Mouse (Mus musculus): ENCODE data around the gene Gm48551. TPM values are rescaled to one million over a fixed set of nuclear protein-coding genes. Genes with fewer than 3 reads are reported as not detected.

The Gm48551 gene
- polyA plus RNA-seq, 1 experiment, result 2.1 TPM

- TF ChIP-seq POLR2A (IDR thresholded peaks at IDR 0.05; ENCODE audit: low read depth, low read length) (no peak), CTCF (conservative IDR thresholded peaks at IDR 0.05; ENCODE audit: insufficient read depth, insufficient read length, low read depth, low read length) (no peak)
- H3K4me3 ChIP-seq (ENCODE audit: insufficient read depth, low read depth, low read length), result no peak overlapping the region
- H3K27ac ChIP-seq (ENCODE audit: insufficient read depth, low read depth, low read length), result peak overlapping the region; percentile 97
- WGBS, result 39% methylated on average over 8 of the region's 8 CpGs
- H3K36me3 ChIP-seq (ENCODE audit: control insufficient read depth, insufficient read depth, low read length), result peaks cover 2% of the 10 kb centered on the region; the same call in 1 of the 2 replicates
- DNase-seq, result no peak
- H3K27me3 ChIP-seq (replicated peaks; ENCODE audit: control insufficient read depth, insufficient read depth, low read length), result no peaks in the 10 kb centered on the region
- peaks cover 63% of the 10 kb centered on the region for H3K4me1 ChIP-seq (ENCODE audit: control insufficient read depth, insufficient read depth, low read length)
Measured at GRCm38 (mm10) chr10:81409330-81409729, 25.1 kb downstream of the Gm48551 start.

- TF ChIP-seq CTCF (conservative IDR thresholded peaks at IDR 0.05; ENCODE audit: insufficient read depth, insufficient read length, low read depth, low read length) (no peak), POLR2A (IDR thresholded peaks at IDR 0.05; ENCODE audit: low read depth, low read length) (peak; percentile 17)
- Histone ChIP-seq H3K4me3 (ENCODE audit: insufficient read depth, low read depth, low read length) (no peak overlapping the region), H3K27me3 (replicated peaks; ENCODE audit: control insufficient read depth, insufficient read depth, low read length) (no peaks in the 10 kb centered on the region), H3K4me1 (ENCODE audit: control insufficient read depth, insufficient read depth, low read length) (peaks cover 73% of the 10 kb centered on the region), H3K36me3 (ENCODE audit: control insufficient read depth, insufficient read depth, low read length) (no peaks in the 10 kb centered on the region; the same call in 1 of the 2 replicates), H3K27ac (ENCODE audit: insufficient read depth, low read depth, low read length) (peak overlapping the region; percentile 97)
- peak; percentile 74 for DNase-seq
- WGBS, result 24% methylated on average over 4 of the region's 4 CpGs
Measured at GRCm38 (mm10) chr10:81410350-81410749, 26.1 kb downstream of the Gm48551 start.

- WGBS, result 35% methylated on average over 9 of the region's 9 CpGs
- Histone ChIP-seq H3K4me1 (ENCODE audit: control insufficient read depth, insufficient read depth, low read length) (peaks cover 76% of the 10 kb centered on the region), H3K27ac (ENCODE audit: insufficient read depth, low read depth, low read length) (peak overlapping the region; percentile 97)
Measured at GRCm38 (mm10) chr10:81410981-81411380, 26.7 kb downstream of the Gm48551 start.

GRCm38 (mm10) chr10:81411471-81412400 lies 27.5 kb downstream of the Gm48551 start:
- peak overlapping the region; percentile 97 for H3K27ac ChIP-seq (ENCODE audit: insufficient read depth, low read depth, low read length)
- H3K36me3 ChIP-seq (ENCODE audit: control insufficient read depth, insufficient read depth, low read length), result no peaks in the 10 kb centered on the region; the same call in 1 of the 2 replicates
- H3K27me3 ChIP-seq (replicated peaks; ENCODE audit: control insufficient read depth, insufficient read depth, low read length), result no peaks in the 10 kb centered on the region
- peak; percentile 93 for DNase-seq
- WGBS, result 11% methylated on average over 18 of the region's 18 CpGs
- H3K4me3 ChIP-seq (ENCODE audit: insufficient read depth, low read depth, low read length), result no peak overlapping the region
- TF ChIP-seq POLR2A (IDR thresholded peaks at IDR 0.05; ENCODE audit: low read depth, low read length) (no peak), CTCF (conservative IDR thresholded peaks at IDR 0.05; ENCODE audit: insufficient read depth, insufficient read length, low read depth, low read length) (no peak)
- H3K4me1 ChIP-seq (ENCODE audit: control insufficient read depth, insufficient read depth, low read length), result peaks cover 80% of the 10 kb centered on the region

More at GRCm38 (mm10) chr10:81410981-81411380, 26.7 kb downstream of the Gm48551 start:
- TF ChIP-seq CTCF (conservative IDR thresholded peaks at IDR 0.05; ENCODE audit: insufficient read depth, insufficient read length, low read depth, low read length) (no peak), POLR2A (IDR thresholded peaks at IDR 0.05; ENCODE audit: low read depth, low read length) (no peak)
- Histone ChIP-seq H3K27me3 (replicated peaks; ENCODE audit: control insufficient read depth, insufficient read depth, low read length) (no peaks in the 10 kb centered on the region), H3K4me3 (ENCODE audit: insufficient read depth, low read depth, low read length) (no peak overlapping the region), H3K36me3 (ENCODE audit: control insufficient read depth, insufficient read depth, low read length) (no peaks in the 10 kb centered on the region; the same call in 1 of the 2 replicates)
- DNase-seq, result peak; percentile 63

- H3K4me3 ChIP-seq (ENCODE audit: insufficient read depth, low read depth, low read length), result no peak overlapping the region
- DNase-seq, result no peak
- H3K4me1 ChIP-seq (ENCODE audit: control insufficient read depth, insufficient read depth, low read length), result peaks cover 85% of the 10 kb centered on the region
- TF ChIP-seq CTCF (conservative IDR thresholded peaks at IDR 0.05; ENCODE audit: insufficient read depth, insufficient read length, low read depth, low read length) (no peak), POLR2A (IDR thresholded peaks at IDR 0.05; ENCODE audit: low read depth, low read length) (no peak)
- peak overlapping the region; percentile 97 for H3K27ac ChIP-seq (ENCODE audit: insufficient read depth, low read depth, low read length)
- no peaks in the 10 kb centered on the region for H3K27me3 ChIP-seq (replicated peaks; ENCODE audit: control insufficient read depth, insufficient read depth, low read length)
- no peaks in the 10 kb centered on the region for H3K36me3 ChIP-seq (ENCODE audit: control insufficient read depth, insufficient read depth, low read length)
- WGBS, result 68% methylated on average over 16 of the region's 16 CpGs
Measured at GRCm38 (mm10) chr10:81412586-81413309, 28.5 kb downstream of the Gm48551 start.

GRCm38 (mm10) chr10:81413310-81414261 lies 29.3 kb downstream of the Gm48551 start:
- H3K4me3 ChIP-seq (ENCODE audit: insufficient read depth, low read depth, low read length), result peak overlapping the region; percentile 49
- DNase-seq, result peak; percentile 95
- peaks cover 81% of the 10 kb centered on the region for H3K4me1 ChIP-seq (ENCODE audit: control insufficient read depth, insufficient read depth, low read length)
- WGBS, result 18% methylated on average over 26 of the region's 26 CpGs
- no peaks in the 10 kb centered on the region for H3K27me3 ChIP-seq (replicated peaks; ENCODE audit: control insufficient read depth, insufficient read depth, low read length)
- peak; percentile 6 for TF ChIP-seq POLR2A (IDR thresholded peaks at IDR 0.05; ENCODE audit: low read depth, low read length)
- no peak for TF ChIP-seq CTCF (conservative IDR thresholded peaks at IDR 0.05; ENCODE audit: insufficient read depth, insufficient read length, low read depth, low read length)
- peak overlapping the region; percentile 97 for H3K27ac ChIP-seq (ENCODE audit: insufficient read depth, low read depth, low read length)
- no peaks in the 10 kb centered on the region for H3K36me3 ChIP-seq (ENCODE audit: control insufficient read depth, insufficient read depth, low read length)
